Mouse (Mus musculus) 416B (cell line): ENCODE results near the gene Htra2.

Experiments
- DNase-seq: peaks from one replicate; pipeline ENCODE4 v3.0.0; 2011; ENCODE audit warnings: low read depth

Htra2 gene

GRCm38 (mm10) chr6:83069488-83070246 lies 14.6 kb upstream of the Htra2 start:
- no peak for DNase-seq

GRCm38 (mm10) chr6:83068706-83069487 lies 13.8 kb upstream of the Htra2 start:
- DNase-seq, result no peak

- DNase-seq, result no peak
These were observed 13.1 kb upstream of the Htra2 start for GRCm38 (mm10) chr6:83068221-83068620.

- no peak for DNase-seq
These were observed 11.4 kb upstream of the Htra2 start for GRCm38 (mm10) chr6:83066441-83066840.

- DNase-seq, result no peak
These were observed 10.9 kb upstream of the Htra2 start for GRCm38 (mm10) chr6:83065995-83066394.

- no peak for DNase-seq
These were observed 3.7 kb upstream of the Htra2 start for GRCm38 (mm10) chr6:83058725-83059124.

GRCm38 (mm10) chr6:83057790-83058189 lies 2.7 kb upstream of the Htra2 start, which contains the start of gene Dqx1:
Gene Dqx1, plus strand, starts transcription at chr6:83057844.
- DNase-seq, result peak; percentile 36

GRCm38 (mm10) chr6:83054074-83054851 lies 810 bp downstream of the Htra2 start, which contains the start of gene Aup1:
Gene Aup1, plus strand, starts transcription at chr6:83054521.
- peak; percentile 97 for DNase-seq

- DNase-seq, result peak; percentile 67
These were observed 1.7 kb downstream of the Htra2 start for GRCm38 (mm10) chr6:83053136-83053960.

GRCm38 (mm10) chr6:83049367-83049766 lies 5.7 kb downstream of the Htra2 start:
- no peak for DNase-seq

- DNase-seq, result peak; percentile 49
These were observed 10.3 kb downstream of the Htra2 start for GRCm38 (mm10) chr6:83044742-83045141.

- DNase-seq, result no peak
These were observed 11.1 kb downstream of the Htra2 start for GRCm38 (mm10) chr6:83043993-83044392.

- DNase-seq, result no peak
These were observed 11.5 kb downstream of the Htra2 start for GRCm38 (mm10) chr6:83043561-83043960.

GRCm38 (mm10) chr6:83040601-83041000 lies 14.5 kb downstream of the Htra2 start:
- DNase-seq, result no peak

- no peak for DNase-seq
These were observed 16.5 kb downstream of the Htra2 start for GRCm38 (mm10) chr6:83038496-83039012.

- no peak for DNase-seq
These were observed 17.9 kb downstream of the Htra2 start for GRCm38 (mm10) chr6:83037188-83037587.

GRCm38 (mm10) chr6:83034463-83035055 lies 20.5 kb downstream of the Htra2 start:
- DNase-seq, result no peak

GRCm38 (mm10) chr6:83033249-83034185 lies 21.6 kb downstream of the Htra2 start, which contains the start of the genes Dok1 and Loxl3:
Gene Dok1, minus strand, starts transcription at chr6:83033471.
Gene Loxl3, plus strand, starts transcription at chr6:83034173.
- peak; percentile 70 for DNase-seq

GRCm38 (mm10) chr6:83032769-83033191 lies 22.3 kb downstream of the Htra2 start:
- peak; percentile 41 for DNase-seq
